Mouse (Mus musculus): ENCODE data around the gene Zfp202.

The Zfp202 gene

GRCm38 (mm10) chr9:40240311-40240710 lies 48.2 kb downstream of the Zfp202 start:
- WGBS: 59% methylated on average over 5 of the region's 5 CpGs

GRCm38 (mm10) chr9:40241223-40241801 lies 49.2 kb downstream of the Zfp202 start:
- WGBS: 4% methylated on average over 15 of the region's 15 CpGs

DNA sequence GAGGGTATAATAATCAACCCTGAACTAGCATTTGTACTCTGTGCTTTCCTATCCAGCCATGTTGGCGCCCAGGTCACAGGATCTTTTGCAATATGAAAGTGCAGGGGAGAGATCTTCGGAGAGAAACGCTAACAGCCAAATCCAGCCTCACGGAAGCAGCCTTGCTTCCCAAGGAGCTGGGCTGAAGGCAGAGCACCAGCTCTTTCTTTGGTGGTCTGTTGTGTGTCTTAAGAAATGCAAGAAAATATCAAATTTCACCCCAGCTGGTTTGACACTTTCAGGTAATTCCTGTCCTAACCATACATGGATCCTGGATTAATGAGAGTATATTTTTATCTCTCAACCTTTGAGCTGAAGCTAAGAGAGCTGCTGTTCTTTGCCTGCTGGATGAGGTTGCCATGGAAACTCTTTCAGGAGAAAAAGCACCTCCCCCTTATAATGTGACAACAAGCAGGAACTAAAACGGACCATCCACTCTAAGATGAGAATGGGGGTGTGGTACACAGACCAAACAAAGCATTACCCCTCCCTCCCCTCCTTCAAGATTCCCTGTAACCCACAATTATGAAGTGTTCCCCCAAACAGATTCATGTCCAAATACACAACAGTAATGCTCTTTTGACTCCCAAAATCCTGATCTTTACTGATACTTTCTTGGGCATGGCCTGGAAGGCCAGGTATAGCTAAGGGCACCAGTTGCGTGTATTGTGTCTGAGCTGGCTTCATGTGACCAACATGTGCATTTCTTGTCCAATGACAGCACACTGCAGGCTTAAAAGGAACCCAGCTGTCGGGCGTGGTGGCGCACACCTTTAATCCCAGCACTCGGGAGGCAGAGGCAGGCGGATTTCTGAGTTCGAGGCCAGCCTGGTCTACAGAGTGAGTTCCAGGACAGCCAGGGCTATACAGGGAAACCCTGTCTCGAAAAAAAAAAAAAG lies 50.1 kb downstream of the Zfp202 start:
- WGBS: 52% methylated on average over 13 of the region's 13 CpGs

GRCm38 (mm10) chr9:40245466-40245865 lies 53.4 kb downstream of the Zfp202 start:
- 67% methylated on average over 9 of the region's 9 CpGs for WGBS

DNA sequence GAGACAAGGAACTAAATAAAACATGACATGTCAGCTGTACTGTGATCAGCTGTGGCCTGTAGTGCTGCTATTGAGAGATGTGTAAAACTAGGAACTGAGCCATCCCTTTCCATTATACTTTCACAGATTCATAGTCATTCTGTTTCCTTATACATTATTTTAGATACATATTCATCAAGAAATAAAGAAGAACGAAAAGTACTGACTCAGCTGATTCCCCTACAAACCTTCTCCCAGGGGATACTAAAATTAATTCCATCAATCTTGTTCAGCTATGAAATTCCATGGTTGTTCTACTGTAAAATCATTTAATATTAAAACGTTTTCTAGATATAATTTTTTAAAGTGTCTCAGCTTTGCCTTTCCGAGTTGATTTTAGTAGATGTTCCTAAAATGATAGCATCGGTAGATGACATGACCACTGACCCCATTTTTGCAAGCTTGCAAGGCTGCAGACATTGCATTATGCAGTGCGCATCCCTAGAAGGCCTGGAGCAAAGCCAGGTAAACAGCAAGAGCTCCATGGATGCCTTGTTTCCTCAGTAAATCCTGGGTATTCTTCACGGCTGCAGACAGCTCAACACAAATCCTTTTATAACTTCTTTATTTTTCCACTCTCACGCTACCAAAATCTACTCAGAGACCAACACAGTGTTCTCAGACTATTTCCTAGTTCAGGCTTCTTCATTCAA lies 54.0 kb downstream of the Zfp202 start:
- 49% methylated on average over 7 of the region's 7 CpGs for WGBS

GRCm38 (mm10) chr9:40246702-40247101 lies 54.6 kb downstream of the Zfp202 start:
- WGBS: 37% methylated on average over 6 of the region's 6 CpGs

- 38% methylated on average over 1 of the region's 1 CpGs for WGBS
These were observed 57.0 kb downstream of the Zfp202 start for GRCm38 (mm10) chr9:40249106-40249505.

DNA sequence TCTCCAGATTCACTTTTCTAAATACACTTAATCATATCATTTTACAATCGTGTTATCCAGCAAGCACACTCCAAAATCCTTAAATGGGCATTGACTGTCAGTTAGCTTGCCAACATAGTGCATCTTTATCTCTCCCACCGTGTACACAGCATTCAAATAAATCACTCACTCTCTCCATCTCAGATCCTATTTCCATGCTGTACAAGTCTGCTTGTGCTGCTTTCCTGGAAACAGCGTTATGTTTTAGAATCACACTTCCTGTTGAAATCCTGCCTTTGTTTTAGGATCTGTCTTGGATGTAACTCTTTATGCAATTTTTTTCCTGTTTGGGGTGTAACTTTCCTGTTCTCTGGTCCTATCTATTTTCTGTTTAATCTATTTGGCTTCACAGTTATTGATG lies 60.3 kb downstream of the Zfp202 start:
- WGBS: 32% methylated on average over 3 of the region's 3 CpGs
